Comparison of ENCODE assay signal across 25 mouse cellular contexts in the genomic region with DNA sequence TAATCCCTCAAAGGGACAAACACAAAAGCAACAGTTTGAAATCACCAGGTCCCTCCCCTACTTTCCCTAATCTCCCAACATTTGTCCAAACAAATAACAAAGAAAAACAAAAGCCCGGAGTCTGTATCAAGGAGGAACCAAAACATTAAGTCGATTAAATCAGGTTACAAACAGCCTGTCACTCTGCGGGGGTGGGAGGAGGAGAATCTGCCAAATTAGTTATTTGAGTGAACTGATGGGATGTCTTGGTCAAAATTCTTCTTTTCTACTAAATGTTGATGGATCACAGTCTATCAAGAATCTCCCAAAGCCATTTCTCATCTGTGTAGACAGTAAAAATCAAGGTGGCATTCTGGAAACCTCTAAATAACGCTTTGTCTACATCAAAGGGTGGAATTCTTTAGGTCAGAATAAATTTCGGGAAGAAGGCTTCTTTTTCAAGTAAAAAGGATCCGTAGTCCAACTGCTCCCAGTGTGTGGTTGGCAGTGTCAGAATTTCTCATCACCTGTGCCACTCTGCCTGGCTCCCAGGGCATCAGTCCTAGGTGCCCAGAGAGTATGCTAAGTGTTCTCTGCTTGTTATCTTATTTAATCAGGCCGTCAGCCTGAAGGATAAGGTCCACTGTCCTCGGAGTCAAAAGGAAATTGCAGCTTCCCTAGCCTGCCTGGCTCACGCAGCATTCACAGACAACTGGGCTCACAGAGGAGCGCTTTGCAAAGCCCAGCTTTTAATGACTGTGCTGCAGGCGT.
DNase-seq lines count a peak whose midpoint lies in the region.
"Had no signal": no experiment of that assay in that cellular context is flagged by ENCODE, and none has a peak within 500 bp of the region (broad histone marks: within the 10 kb centered on the region; RNA-seq: fewer than 3 reads in every experiment).

No protein-coding gene starts in this region.

- WGBS in heart, embryonic 10.5 days: 17% methylated on average over 11 of the region's 11 CpGs

- H3K36me3 ChIP-seq in heart, embryonic 10.5 days: no peaks in the 10 kb centered on the region
- H3K36me3 ChIP-seq: hindbrain, embryonic 15.5 days; kidney, embryonic 15.5 days; limb, embryonic 13.5 days; liver, embryonic 12.5 days; midbrain, embryonic 13.5 days had no signal

- DNase-seq in heart, embryonic 10.5 days (ENCODE audit: low spot score): peak; percentile 19
- no peak for DNase-seq in heart, adult 9 months (ENCODE audit: low spot score in 2 of 2)
- peak; percentile 24 for DNase-seq in retina, postnatal 1 day
- DNase-seq in retina, embryonic 14.5 days (ENCODE audit: low spot score): no peak
- peak; percentile 39 for DNase-seq in cerebellum, adult 9-10 months
- peak; percentile 22 to 25 for DNase-seq in cerebellum, postnatal 36 days
- no peak for DNase-seq in lung, postnatal 10 days
- no peak for DNase-seq in left cerebral cortex, adult 8-10 months (ENCODE audit: low spot score in 2 of 2)
- DNase-seq: adrenal gland, postnatal 10 days; gastrocnemius, postnatal 10 days; heart, postnatal 36 days; kidney, adult 18-20 months; kidney, postnatal 25 days; liver, postnatal 0 days; lung, postnatal 4 days had no signal

- no peaks in the 10 kb centered on the region for H3K27me3 ChIP-seq in heart, embryonic 10.5 days (ENCODE audit: insufficient read depth, poor library complexity, severe bottlenecking)
- H3K27me3 ChIP-seq: forebrain, embryonic 13.5 days; hindbrain, embryonic 15.5 days; kidney, embryonic 15.5 days; liver, embryonic 12.5 days; megakaryocyte, embryonic 14.5 days; midbrain, embryonic 13.5 days had no signal

- H3K27ac ChIP-seq in heart, embryonic 10.5 days: no peak overlapping the region
- H3K27ac ChIP-seq: forebrain, embryonic 13.5 days; hindbrain, embryonic 15.5 days; kidney, embryonic 15.5 days; layer of hippocampus, adult 2 months; left cerebral cortex, adult 2 months; limb, embryonic 13.5 days; liver, embryonic 12.5 days; midbrain, embryonic 13.5 days had no signal

- no peaks in the 10 kb centered on the region for H3K9me3 ChIP-seq in heart, embryonic 10.5 days
- H3K9me3 ChIP-seq: forebrain, embryonic 13.5 days; hindbrain, embryonic 15.5 days; kidney, embryonic 15.5 days; limb, embryonic 13.5 days; midbrain, embryonic 13.5 days had no signal

- no peaks in the 10 kb centered on the region for H3K4me1 ChIP-seq in heart, embryonic 10.5 days
- H3K4me1 ChIP-seq: kidney, embryonic 15.5 days; limb, embryonic 13.5 days; liver, embryonic 12.5 days; megakaryocyte, embryonic 14.5 days had no signal

- no peak overlapping the region for H3K4me3 ChIP-seq in heart, embryonic 10.5 days
- H3K4me3 ChIP-seq: erythroblast, embryonic 14.5 days; forebrain, embryonic 13.5 days; hindbrain, embryonic 15.5 days; kidney, embryonic 15.5 days; layer of hippocampus, adult 2 months; left cerebral cortex, adult 2 months; limb, embryonic 13.5 days; liver, embryonic 12.5 days; midbrain, embryonic 13.5 days had no signal

Comparison
In these comparisons a context has a peak if more than half of its experiments do, and no peak if none do; other contexts are left out.
1. DNase-seq: peak in heart, embryonic 10.5 days (single experiment), retina, postnatal 1 day (single experiment), cerebellum, adult 9-10 months (single experiment) and cerebellum, postnatal 36 days (2 of 2); none in heart, adult 9 months (0 of 2), retina, embryonic 14.5 days (single experiment), lung, postnatal 10 days (single experiment) and left cerebral cortex, adult 8-10 months (0 of 2).